Mouse (Mus musculus) lung, postnatal 36 days (tissue): ENCODE results near the gene Gm10912.
A peak's percentile ranks its signal among the peaks of the same experiment; 100 is the strongest.
"Not testable (repeated sequence)": the region's sequence is repeated elsewhere in the genome, so short reads cannot be mapped to it uniquely, and the experiment has no call there.

Experiments
- DNase-seq: peaks from one replicate; pipeline ENCODE4 v3.0.0; 2022; ENCODE audit warnings: mixed read lengths

Gene Gm10912

GRCm38 (mm10) chr2:104065526-104065925 is at the start of gene Gm10912:
Gene Gm10912, plus strand, starts transcription at chr2:104065826.
- not testable (repeated sequence) for DNase-seq

GRCm38 (mm10) chr2:104023096-104023495 is 42.5 kb upstream of the Gm10912 start:
- no peak for DNase-seq

- no peak for DNase-seq
Measured at GRCm38 (mm10) chr2:104024656-104025055, 41.0 kb upstream of the Gm10912 start.

- peak; percentile 93 for DNase-seq
Measured at GRCm38 (mm10) chr2:104027458-104028138, 38.0 kb upstream of the Gm10912 start, which contains the start of gene Fbxo3. Gene Fbxo3, plus strand, starts transcription at chr2:104027721.

GRCm38 (mm10) chr2:104028139-104028723 is 37.4 kb upstream of the Gm10912 start, which contains the start of gene 4931422A03Rik:
Gene 4931422A03Rik, minus strand, starts transcription at chr2:104028361.
- peak; percentile 15 for DNase-seq

GRCm38 (mm10) chr2:104029074-104029473 is 36.6 kb upstream of the Gm10912 start:
- no peak for DNase-seq

- no peak for DNase-seq
Measured at GRCm38 (mm10) chr2:104030381-104030780, 35.2 kb upstream of the Gm10912 start.

- DNase-seq = peak; percentile 32
Measured at GRCm38 (mm10) chr2:104032056-104032455, 33.6 kb upstream of the Gm10912 start.

- peak; percentile 80 for DNase-seq
Measured at GRCm38 (mm10) chr2:104034832-104035472, 30.7 kb upstream of the Gm10912 start.

- DNase-seq = no peak
Measured at GRCm38 (mm10) chr2:104035595-104035994, 30.0 kb upstream of the Gm10912 start.

GRCm38 (mm10) chr2:104036316-104036715 is 29.3 kb upstream of the Gm10912 start:
- DNase-seq = no peak

GRCm38 (mm10) chr2:104038236-104038635 is 27.4 kb upstream of the Gm10912 start:
- no peak for DNase-seq

- DNase-seq = peak; percentile 26
Measured at GRCm38 (mm10) chr2:104041632-104042031, 24.0 kb upstream of the Gm10912 start.

GRCm38 (mm10) chr2:104042766-104043165 is 22.9 kb upstream of the Gm10912 start:
- no peak for DNase-seq

GRCm38 (mm10) chr2:104043624-104044478 is 21.8 kb upstream of the Gm10912 start:
- peak; percentile 46 for DNase-seq

- DNase-seq = peak; percentile 26
Measured at GRCm38 (mm10) chr2:104044479-104045080, 21.0 kb upstream of the Gm10912 start.

GRCm38 (mm10) chr2:104058381-104058780 is 7.2 kb upstream of the Gm10912 start:
- no peak for DNase-seq

- DNase-seq = no peak
Measured at GRCm38 (mm10) chr2:104058954-104059353, 6.7 kb upstream of the Gm10912 start.

GRCm38 (mm10) chr2:104059786-104060185 is 5.8 kb upstream of the Gm10912 start:
- no peak for DNase-seq

GRCm38 (mm10) chr2:104060996-104061395 is 4.6 kb upstream of the Gm10912 start:
- no peak for DNase-seq

- DNase-seq = no peak
Measured at GRCm38 (mm10) chr2:104062665-104063064, 3.0 kb upstream of the Gm10912 start.

- no peak for DNase-seq
Measured at GRCm38 (mm10) chr2:104064152-104064551, 1.5 kb upstream of the Gm10912 start.
